Mouse (Mus musculus): ENCODE results near the gene Tbcc. TPM values are rescaled to one million over a fixed set of nuclear protein-coding genes. Genes with fewer than 3 reads are reported as not detected.

The Tbcc gene
- polyA plus RNA-seq, 1 experiment from 2014 or later, result 55.6 TPM

GRCm38 (mm10) chr17:46860120-46860519 is 30.4 kb upstream of the Tbcc start:
- H3K36me3 ChIP-seq (ENCODE audit: control insufficient read depth, insufficient read depth), result no peaks in the 10 kb centered on the region
- H3K4me1 ChIP-seq (replicated peaks; ENCODE audit: control insufficient read depth, insufficient read depth, low read length), result peaks cover 24% of the 10 kb centered on the region
- H3K9ac ChIP-seq (replicated peaks; ENCODE audit: low read depth, low read length), result no peak overlapping the region
- H3K27ac ChIP-seq (ENCODE audit: low read length), result no peak overlapping the region; the same call in 1 of the 2 replicates
- 21% methylated on average over 4 of the region's 4 CpGs for WGBS
- H3K27me3 ChIP-seq (replicated peaks; ENCODE audit: control insufficient read depth, insufficient read depth, low read length), result no peaks in the 10 kb centered on the region
- no peak overlapping the region for H3K4me3 ChIP-seq (replicated peaks; ENCODE audit: low read length)
- H3K9me3 ChIP-seq (ENCODE audit: control insufficient read depth, low read length), result no peaks in the 10 kb centered on the region
- no peak overlapping the region for H3K4me2 ChIP-seq (ENCODE audit: low read length)
- ATAC-seq, result no peak

- Histone ChIP-seq H3K27ac (ENCODE audit: low read length) (no peak overlapping the region), H3K9ac (replicated peaks; ENCODE audit: low read depth, low read length) (no peak overlapping the region), H3K36me3 (ENCODE audit: control insufficient read depth, insufficient read depth) (no peaks in the 10 kb centered on the region), H3K27me3 (replicated peaks; ENCODE audit: control insufficient read depth, insufficient read depth, low read length) (no peaks in the 10 kb centered on the region), H3K4me2 (ENCODE audit: low read length) (no peak overlapping the region), H3K4me1 (replicated peaks; ENCODE audit: control insufficient read depth, insufficient read depth, low read length) (peaks cover 10% of the 10 kb centered on the region; the same call in 1 of the 2 replicates), H3K4me3 (replicated peaks; ENCODE audit: low read length) (no peak overlapping the region), H3K9me3 (ENCODE audit: control insufficient read depth, low read length) (no peaks in the 10 kb centered on the region)
- 80% methylated on average over 7 of the region's 7 CpGs for WGBS
- no peak for ATAC-seq
Measured at GRCm38 (mm10) chr17:46864566-46865195, 25.8 kb upstream of the Tbcc start.

- no peaks in the 10 kb centered on the region for H3K27me3 ChIP-seq (replicated peaks; ENCODE audit: control insufficient read depth, insufficient read depth, low read length)
- H3K4me2 ChIP-seq (ENCODE audit: low read length), result no peak overlapping the region
- no peaks in the 10 kb centered on the region for H3K4me1 ChIP-seq (replicated peaks; ENCODE audit: control insufficient read depth, insufficient read depth, low read length)
- H3K9ac ChIP-seq (replicated peaks; ENCODE audit: low read depth, low read length), result no peak overlapping the region
- 93% methylated on average over 12 of the region's 12 CpGs for WGBS
- H3K4me3 ChIP-seq (replicated peaks; ENCODE audit: low read length), result no peak overlapping the region
- no peaks in the 10 kb centered on the region for H3K36me3 ChIP-seq (ENCODE audit: control insufficient read depth, insufficient read depth)
- ATAC-seq, result no peak
- no peaks in the 10 kb centered on the region for H3K9me3 ChIP-seq (ENCODE audit: control insufficient read depth, low read length)
- H3K27ac ChIP-seq (ENCODE audit: low read length), result no peak overlapping the region
Measured at GRCm38 (mm10) chr17:46866836-46867235, 23.6 kb upstream of the Tbcc start.

DNA sequence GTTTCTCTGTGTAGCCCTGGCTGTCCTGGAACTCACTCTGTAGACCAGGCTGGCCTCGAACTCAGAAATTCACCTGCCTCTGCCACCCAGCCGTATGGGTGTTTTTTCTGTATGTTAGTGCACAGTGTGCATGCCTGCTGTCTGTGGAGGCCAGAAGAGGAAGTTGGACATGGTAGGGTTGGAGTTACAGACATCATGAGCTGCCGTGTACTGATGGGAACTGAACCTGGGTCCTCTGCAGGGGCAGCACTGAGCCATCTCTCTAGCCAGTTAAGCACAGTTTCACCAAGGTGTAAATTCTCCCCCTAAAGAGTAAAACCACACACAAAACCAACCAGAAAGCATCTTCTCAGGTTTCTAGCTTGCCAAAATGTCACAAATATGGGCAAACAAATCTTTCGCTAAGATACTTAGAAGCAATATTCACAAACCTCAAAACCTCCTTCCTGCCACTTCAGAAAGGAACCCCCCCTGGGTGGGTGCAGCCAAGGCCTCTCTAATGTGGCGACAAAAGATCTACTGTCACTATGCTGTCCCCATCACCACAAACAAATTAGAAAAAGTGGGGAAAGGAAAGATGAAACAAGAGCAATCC is 20.2 kb upstream of the Tbcc start:
- no peak for ATAC-seq
- WGBS, result 91% methylated on average over 5 of the region's 5 CpGs
- H3K36me3 ChIP-seq (ENCODE audit: control insufficient read depth, insufficient read depth), result no peaks in the 10 kb centered on the region
- H3K27me3 ChIP-seq (replicated peaks; ENCODE audit: control insufficient read depth, insufficient read depth, low read length), result no peaks in the 10 kb centered on the region
- H3K4me3 ChIP-seq (replicated peaks; ENCODE audit: low read length), result no peak overlapping the region
- H3K9ac ChIP-seq (replicated peaks; ENCODE audit: low read depth, low read length), result no peak overlapping the region
- no peak overlapping the region for H3K4me2 ChIP-seq (ENCODE audit: low read length)
- H3K4me1 ChIP-seq (replicated peaks; ENCODE audit: control insufficient read depth, insufficient read depth, low read length), result no peaks in the 10 kb centered on the region
- H3K9me3 ChIP-seq (ENCODE audit: control insufficient read depth, low read length), result no peaks in the 10 kb centered on the region
- no peak overlapping the region for H3K27ac ChIP-seq (ENCODE audit: low read length)

DNA sequence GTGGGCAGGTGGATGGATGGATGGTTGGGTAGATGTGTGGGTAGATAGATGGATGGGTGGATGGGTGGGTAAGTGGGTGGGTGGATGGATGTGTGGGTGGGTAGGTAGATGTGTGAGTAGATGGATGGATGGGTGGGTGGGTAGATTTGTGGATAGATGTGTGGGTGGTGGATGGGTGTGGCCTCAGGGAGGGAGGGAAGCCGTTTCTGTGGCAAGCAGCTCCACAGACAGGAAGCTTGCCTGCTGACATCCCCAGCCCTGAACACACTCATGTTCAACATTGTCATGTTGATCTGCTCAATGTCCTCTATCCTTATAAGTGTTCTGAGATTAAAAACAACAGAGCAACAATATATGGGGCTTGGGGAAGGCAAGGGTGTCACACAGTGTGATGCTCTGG is 19.6 kb upstream of the Tbcc start:
- 63% methylated on average over 1 of the region's 1 CpGs for WGBS
- no peak overlapping the region for H3K9ac ChIP-seq (replicated peaks; ENCODE audit: low read depth, low read length)
- no peaks in the 10 kb centered on the region for H3K27me3 ChIP-seq (replicated peaks; ENCODE audit: control insufficient read depth, insufficient read depth, low read length)
- no peaks in the 10 kb centered on the region for H3K36me3 ChIP-seq (ENCODE audit: control insufficient read depth, insufficient read depth)
- no peaks in the 10 kb centered on the region for H3K4me1 ChIP-seq (replicated peaks; ENCODE audit: control insufficient read depth, insufficient read depth, low read length)
- H3K27ac ChIP-seq (ENCODE audit: low read length), result no peak overlapping the region
- ATAC-seq, result no peak
- no peak overlapping the region for H3K4me3 ChIP-seq (replicated peaks; ENCODE audit: low read length)
- H3K9me3 ChIP-seq (ENCODE audit: control insufficient read depth, low read length), result no peaks in the 10 kb centered on the region
- no peak overlapping the region for H3K4me2 ChIP-seq (ENCODE audit: low read length)

DNA sequence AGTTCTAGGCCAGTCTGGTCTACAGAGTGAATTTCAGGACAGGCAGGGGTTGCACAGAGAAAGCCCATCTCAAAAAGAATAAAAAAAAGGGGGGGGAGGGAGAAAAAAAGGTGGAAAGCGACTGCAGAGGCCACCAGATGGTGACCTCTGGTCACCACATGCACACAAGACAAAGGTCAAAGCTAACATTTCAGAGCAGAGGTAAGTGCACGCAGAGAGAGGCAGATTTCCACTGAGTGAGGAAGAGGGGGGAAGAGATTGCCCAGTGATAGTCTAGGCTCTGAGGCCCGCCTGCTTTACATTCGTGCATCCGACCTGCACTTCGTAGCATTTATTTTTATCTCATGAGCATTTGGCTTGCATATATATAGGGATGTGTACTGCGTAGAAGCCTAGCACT is 17.7 kb upstream of the Tbcc start:
- H3K9ac ChIP-seq (replicated peaks; ENCODE audit: low read depth, low read length), result no peak overlapping the region
- no peaks in the 10 kb centered on the region for H3K4me1 ChIP-seq (replicated peaks; ENCODE audit: control insufficient read depth, insufficient read depth, low read length)
- no peaks in the 10 kb centered on the region for H3K27me3 ChIP-seq (replicated peaks; ENCODE audit: control insufficient read depth, insufficient read depth, low read length)
- no peaks in the 10 kb centered on the region for H3K9me3 ChIP-seq (ENCODE audit: control insufficient read depth, low read length)
- H3K36me3 ChIP-seq (ENCODE audit: control insufficient read depth, insufficient read depth), result no peaks in the 10 kb centered on the region
- WGBS, result 88% methylated on average over 7 of the region's 7 CpGs
- H3K4me2 ChIP-seq (ENCODE audit: low read length), result no peak overlapping the region
- H3K4me3 ChIP-seq (replicated peaks; ENCODE audit: low read length), result no peak overlapping the region
- ATAC-seq, result no peak
- no peak overlapping the region for H3K27ac ChIP-seq (ENCODE audit: low read length)

- 49% methylated on average over 10 of the region's 10 CpGs for WGBS
- Histone ChIP-seq H3K4me3 (replicated peaks; ENCODE audit: low read length) (no peak overlapping the region), H3K9me3 (ENCODE audit: control insufficient read depth, low read length) (no peaks in the 10 kb centered on the region), H3K27ac (ENCODE audit: low read length) (no peak overlapping the region), H3K36me3 (ENCODE audit: control insufficient read depth, insufficient read depth) (no peaks in the 10 kb centered on the region), H3K4me1 (replicated peaks; ENCODE audit: control insufficient read depth, insufficient read depth, low read length) (no peaks in the 10 kb centered on the region), H3K27me3 (replicated peaks; ENCODE audit: control insufficient read depth, insufficient read depth, low read length) (no peaks in the 10 kb centered on the region), H3K4me2 (ENCODE audit: low read length) (no peak overlapping the region), H3K9ac (replicated peaks; ENCODE audit: low read depth, low read length) (no peak overlapping the region)
- no peak for ATAC-seq
Measured at GRCm38 (mm10) chr17:46874133-46874532, 16.4 kb upstream of the Tbcc start.

GRCm38 (mm10) chr17:46875626-46876025 is 14.9 kb upstream of the Tbcc start:
- Histone ChIP-seq H3K27me3 (replicated peaks; ENCODE audit: control insufficient read depth, insufficient read depth, low read length) (no peaks in the 10 kb centered on the region), H3K4me1 (replicated peaks; ENCODE audit: control insufficient read depth, insufficient read depth, low read length) (0 out of 2 replicates have a peak, but pooled peaks cover 3% of the 10 kb centered on the region), H3K4me3 (replicated peaks; ENCODE audit: low read length) (no peak overlapping the region), H3K4me2 (ENCODE audit: low read length) (no peak overlapping the region), H3K36me3 (ENCODE audit: control insufficient read depth, insufficient read depth) (no peaks in the 10 kb centered on the region), H3K9me3 (ENCODE audit: control insufficient read depth, low read length) (no peaks in the 10 kb centered on the region), H3K9ac (replicated peaks; ENCODE audit: low read depth, low read length) (no peak overlapping the region), H3K27ac (ENCODE audit: low read length) (no peak overlapping the region)
- no peak for ATAC-seq
- 65% methylated on average over 3 of the region's 3 CpGs for WGBS

- Histone ChIP-seq H3K9ac (replicated peaks; ENCODE audit: low read depth, low read length) (no peak overlapping the region), H3K36me3 (ENCODE audit: control insufficient read depth, insufficient read depth) (no peaks in the 10 kb centered on the region), H3K27me3 (replicated peaks; ENCODE audit: control insufficient read depth, insufficient read depth, low read length) (no peaks in the 10 kb centered on the region), H3K4me1 (replicated peaks; ENCODE audit: control insufficient read depth, insufficient read depth, low read length) (0 out of 2 replicates have a peak, but pooled peaks cover 3% of the 10 kb centered on the region), H3K4me2 (ENCODE audit: low read length) (no peak overlapping the region), H3K9me3 (ENCODE audit: control insufficient read depth, low read length) (no peaks in the 10 kb centered on the region), H3K27ac (ENCODE audit: low read length) (no peak overlapping the region), H3K4me3 (replicated peaks; ENCODE audit: low read length) (no peak overlapping the region)
- 83% methylated on average over 8 of the region's 8 CpGs for WGBS
- no peak for ATAC-seq
Measured at GRCm38 (mm10) chr17:46876371-46876950, 14.0 kb upstream of the Tbcc start.
